11 mouse cellular contexts compared by ENCODE assay signal in genomic region chr14:73415376-73416035, GRCm38 (mm10). TPM values are rescaled to one million over a fixed set of nuclear protein-coding genes. Genes with fewer than 3 reads are reported as not detected.
DNase-seq lines count a peak whose midpoint lies in the region; ATAC-seq and TF ChIP-seq lines count a peak whose summit lies in the region.
"Had no signal": no experiment of that assay in that cellular context is flagged by ENCODE, and none has a peak within 500 bp of the region (broad histone marks: within the 10 kb centered on the region; RNA-seq: fewer than 3 reads in every experiment).

No protein-coding gene starts in this region.

- no peak for TF ChIP-seq CTCF in heart, postnatal 0 days (IDR thresholded peaks at IDR 0.05; ENCODE audit: low read depth)
- no peak for TF ChIP-seq CTCF in heart, adult 2 months (IDR thresholded peaks at IDR 0.05)
- TF ChIP-seq CTCF in midbrain, postnatal 0 days (IDR thresholded peaks at IDR 0.05): no peak

- 30% methylated on average over 13 of the region's 13 CpGs for WGBS in heart, postnatal 0 days
- WGBS in heart, adult 2 months: 47% methylated on average over 13 of the region's 13 CpGs
- 18% methylated on average over 13 of the region's 13 CpGs for WGBS in hindbrain, embryonic 12.5 days
- 23% methylated on average over 13 of the region's 13 CpGs for WGBS in midbrain, postnatal 0 days

- peak overlapping the region; percentile 37 for H3K4me2 ChIP-seq in heart, postnatal 0 days (ENCODE audit: low read depth, low read length)
- peak overlapping the region; percentile 24; the same call in 1 of the 2 replicates for H3K4me2 ChIP-seq in hindbrain, embryonic 12.5 days (replicated peaks)
- H3K4me2 ChIP-seq in midbrain, postnatal 0 days (ENCODE audit: low read depth, low read length, poor library complexity, severe bottlenecking): no peak overlapping the region

- no peak for DNase-seq in heart, postnatal 0 days (ENCODE audit: low spot score)
- DNase-seq in heart, adult 2 months: no peak
- DNase-seq in embryo, embryonic 9.5 days (ENCODE audit: extremely low spot score): peak; percentile 42
- peak; percentile 44 for DNase-seq in midbrain, postnatal 0 days (ENCODE audit: low spot score)
- DNase-seq in left cerebral cortex, postnatal 4 days: no peak
- no peak for DNase-seq in layer of hippocampus, postnatal 10 days (ENCODE audit: low spot score in 2 of 2)
- DNase-seq: cerebellum, adult 18-20 months; kidney, adult 2 months; lung, postnatal 10 days; thymus, postnatal 14 days had no signal

- no peaks in the 10 kb centered on the region for H3K9me3 ChIP-seq in heart, postnatal 0 days (replicated peaks; ENCODE audit: control insufficient read depth, low read length)
- H3K9me3 ChIP-seq in hindbrain, embryonic 12.5 days (replicated peaks): no peaks in the 10 kb centered on the region
- no peaks in the 10 kb centered on the region for H3K9me3 ChIP-seq in midbrain, postnatal 0 days (ENCODE audit: low read length)

- no peaks in the 10 kb centered on the region for H3K4me1 ChIP-seq in heart, postnatal 0 days (ENCODE audit: control insufficient read depth, insufficient read depth)
- no peaks in the 10 kb centered on the region for H3K4me1 ChIP-seq in heart, adult 2 months (ENCODE audit: control insufficient read depth, insufficient read depth, low read length)
- H3K4me1 ChIP-seq in hindbrain, embryonic 12.5 days: peaks cover 8% of the 10 kb centered on the region
- H3K4me1 ChIP-seq in midbrain, postnatal 0 days (ENCODE audit: insufficient read depth, low read length): no peaks in the 10 kb centered on the region

- TF ChIP-seq EP300 in heart, postnatal 0 days (IDR thresholded peaks at IDR 0.05; ENCODE audit: low read depth): no peak
- no peak for TF ChIP-seq EP300 in heart, adult 2 months (IDR thresholded peaks at IDR 0.05; ENCODE audit: insufficient read depth, low read depth, low read length)

- H3K79me2 ChIP-seq in heart, adult 2 months (replicated peaks; ENCODE audit: control insufficient read depth, insufficient read depth, low read length): no peaks in the 10 kb centered on the region

- no peak overlapping the region; the same call in 1 of the 2 replicates for H3K4me3 ChIP-seq in heart, postnatal 0 days (ENCODE audit: low read depth, low read length)
- no peak overlapping the region for H3K4me3 ChIP-seq in heart, adult 2 months
- no peak overlapping the region for H3K4me3 ChIP-seq in hindbrain, embryonic 12.5 days
- H3K4me3 ChIP-seq in midbrain, postnatal 0 days (ENCODE audit: low read depth, low read length): no peak overlapping the region

- no peaks in the 10 kb centered on the region for H3K36me3 ChIP-seq in heart, postnatal 0 days (replicated peaks; ENCODE audit: control insufficient read depth, insufficient read depth, low read length)
- no peaks in the 10 kb centered on the region for H3K36me3 ChIP-seq in heart, adult 2 months (ENCODE audit: control insufficient read depth, insufficient read depth, low read length)
- no peaks in the 10 kb centered on the region for H3K36me3 ChIP-seq in hindbrain, embryonic 12.5 days
- H3K36me3 ChIP-seq in midbrain, postnatal 0 days (ENCODE audit: insufficient read depth, low read length): no peaks in the 10 kb centered on the region

- H3K9ac ChIP-seq in heart, postnatal 0 days (replicated peaks; ENCODE audit: low read depth, low read length): no peak overlapping the region
- H3K9ac ChIP-seq in heart, adult 2 months (ENCODE audit: low read depth, low read length): no peak overlapping the region
- no peak overlapping the region for H3K9ac ChIP-seq in hindbrain, embryonic 12.5 days
- H3K9ac ChIP-seq in midbrain, postnatal 0 days (replicated peaks; ENCODE audit: low read length, poor library complexity, severe bottlenecking): no peak overlapping the region

- intact Hi-C loops in heart, adult 2 months (cut with DNase I): no loop called here
- intact Hi-C loops in left cerebral cortex, postnatal 4 days (cut with DNase I): no loop called here

- no peak for TF ChIP-seq POLR2A in heart, adult 2 months (IDR thresholded peaks at IDR 0.05; ENCODE audit: insufficient read depth, low read depth, low read length)

- no peak overlapping the region for H3K27ac ChIP-seq in heart, postnatal 0 days (ENCODE audit: low read depth)
- no peak overlapping the region for H3K27ac ChIP-seq in heart, adult 2 months
- H3K27ac ChIP-seq in hindbrain, embryonic 12.5 days: no peak overlapping the region
- H3K27ac ChIP-seq in midbrain, postnatal 0 days (ENCODE audit: low read depth, low read length): no peak overlapping the region

- ATAC-seq in heart, postnatal 0 days (ENCODE audit: insufficient read depth, low read depth): no peak
- no peak for ATAC-seq in hindbrain, embryonic 12.5 days (ENCODE audit: low FRiP score)
- ATAC-seq in midbrain, postnatal 0 days (ENCODE audit: low FRiP score): no peak

- no peaks in the 10 kb centered on the region for H3K27me3 ChIP-seq in heart, postnatal 0 days (ENCODE audit: control insufficient read depth, insufficient read depth, low read length)
- H3K27me3 ChIP-seq in heart, adult 2 months (ENCODE audit: control insufficient read depth, insufficient read depth, low read length): no peaks in the 10 kb centered on the region
- no peaks in the 10 kb centered on the region for H3K27me3 ChIP-seq in hindbrain, embryonic 12.5 days
- no peaks in the 10 kb centered on the region for H3K27me3 ChIP-seq in midbrain, postnatal 0 days (ENCODE audit: insufficient read depth, low read length)

RNA-seq across cellular contexts. Expression of gene Itm2b, which starts 30.4 kb away (rescaled TPM):
- total RNA-seq in heart, postnatal 0 days (2014; rRNA removed; ENCODE audit: low replicate concordance): 388 and 470 TPM in 2 replicates
- 907 and 943 TPM in 2 replicates for polyA plus RNA-seq in heart, postnatal 0 days (2015; fragmentation: Nextera tagmentation; extraction: Ambion mirVana)
- 100 to 1,000 TPM; 724 to 814 TPM for total RNA-seq in heart, adult 2 months (2021)
- 771 and 1,125 TPM in 2 replicates for polyA plus RNA-seq in heart, adult 2 months (2012; rRNA removed)
- polyA plus RNA-seq in hindbrain, embryonic 12.5 days (2016; fragmentation: Nextera tagmentation; extraction: Ambion mirVana): 462 and 486 TPM in 2 replicates
- total RNA-seq in midbrain, postnatal 0 days (2014; rRNA removed): 381 and 427 TPM in 2 replicates
- 855 and 913 TPM in 2 replicates for polyA plus RNA-seq in midbrain, postnatal 0 days (2015; fragmentation: Nextera tagmentation; extraction: Ambion mirVana)
- 100 to 1,000 TPM; 363 to 375 TPM for total RNA-seq in left cerebral cortex, postnatal 4 days (2021)
- 100 to 1,000 TPM; 792 to 848 TPM for total RNA-seq in layer of hippocampus, postnatal 10 days (2021)

Comparison
In these comparisons a context has a peak if more than half of its experiments do, and no peak if none do; other contexts are left out.
1. DNase-seq: peak in embryo, embryonic 9.5 days (single experiment) and midbrain, postnatal 0 days (single experiment); none in heart, postnatal 0 days (single experiment), heart, adult 2 months (0 of 2), left cerebral cortex, postnatal 4 days (single experiment) and layer of hippocampus, postnatal 10 days (0 of 2).